Mouse (Mus musculus) right cerebral cortex, postnatal 10 days (tissue): Measurements from ENCODE around the gene Phc2.

Experiments
- DNase-seq, 2 experiments: peaks; one replicate each; pipeline ENCODE4 v3.0.0; 2021; ENCODE audit warnings: low spot score in 2 of 2

Phc2 gene

DNA sequence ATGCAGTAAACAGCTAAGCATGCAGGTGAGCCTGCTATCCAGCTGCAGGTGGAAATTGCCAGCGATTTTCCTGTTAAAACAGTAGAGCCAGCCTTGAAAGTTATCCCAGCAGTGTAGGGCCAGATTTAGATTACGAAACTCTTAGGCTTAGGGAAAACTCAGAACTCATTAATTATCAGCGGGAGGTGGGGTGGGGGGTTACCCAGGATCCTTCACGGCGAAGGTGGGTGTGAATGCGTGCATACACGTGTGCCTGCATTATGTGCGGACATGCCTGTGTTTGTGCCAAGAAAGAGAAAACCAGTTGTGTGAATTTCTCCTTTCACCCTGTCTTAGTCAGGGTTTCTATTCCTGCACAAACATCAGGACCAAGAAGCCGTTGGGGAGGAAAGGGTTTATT, 62.2 kb downstream of the Phc2 start:
- DNase-seq = no peak

DNA sequence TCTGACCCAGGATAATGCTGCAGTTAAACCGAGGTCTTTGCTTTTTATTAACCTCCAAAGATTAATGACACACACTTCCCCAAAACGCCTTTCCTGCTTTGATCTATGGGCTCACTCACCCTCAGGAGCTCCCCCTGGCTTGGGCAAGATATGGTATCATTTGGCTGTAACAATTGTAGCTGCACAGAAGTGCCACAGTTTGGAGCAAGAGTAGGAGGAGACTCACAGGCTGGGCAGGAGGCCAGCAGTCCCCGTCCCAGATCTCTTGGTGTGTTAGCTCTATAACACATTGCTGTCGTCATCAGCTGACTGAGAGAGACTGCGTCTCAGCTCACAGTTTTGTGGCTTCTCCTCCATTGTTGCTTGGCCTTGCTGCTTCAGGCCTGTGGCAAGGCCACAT, 65.6 kb downstream of the Phc2 start:
- peak; percentile 76 to 80 for DNase-seq

DNA sequence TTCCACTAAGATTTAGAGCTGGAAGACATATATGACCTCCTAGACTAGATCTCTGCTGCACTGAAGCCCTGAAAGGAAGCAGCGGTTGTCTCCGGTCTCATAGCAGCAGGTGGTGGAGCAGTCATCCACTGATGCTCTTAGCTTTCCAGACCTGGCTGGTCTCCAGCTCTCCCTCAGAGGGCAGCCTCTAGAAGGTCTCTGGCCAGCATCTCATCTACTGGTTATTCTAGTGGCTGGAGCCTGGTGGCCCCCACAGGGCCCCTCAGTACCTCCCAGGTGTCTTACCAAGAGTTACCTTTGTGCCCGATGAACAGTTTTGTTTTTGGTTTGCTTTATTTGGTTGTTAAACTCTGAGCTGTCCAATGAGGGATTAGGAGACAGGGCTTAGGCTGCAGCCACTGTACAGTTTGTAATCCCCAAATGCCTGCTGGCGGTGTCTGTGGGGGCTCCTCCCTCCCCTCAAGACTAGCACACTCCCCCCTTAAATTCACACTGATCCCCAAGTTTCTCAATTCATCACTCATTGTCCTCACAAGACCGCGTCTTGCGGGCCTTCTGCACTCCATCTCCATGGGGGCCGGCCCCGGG, 66.7 kb downstream of the Phc2 start:
- DNase-seq = no peak

DNA sequence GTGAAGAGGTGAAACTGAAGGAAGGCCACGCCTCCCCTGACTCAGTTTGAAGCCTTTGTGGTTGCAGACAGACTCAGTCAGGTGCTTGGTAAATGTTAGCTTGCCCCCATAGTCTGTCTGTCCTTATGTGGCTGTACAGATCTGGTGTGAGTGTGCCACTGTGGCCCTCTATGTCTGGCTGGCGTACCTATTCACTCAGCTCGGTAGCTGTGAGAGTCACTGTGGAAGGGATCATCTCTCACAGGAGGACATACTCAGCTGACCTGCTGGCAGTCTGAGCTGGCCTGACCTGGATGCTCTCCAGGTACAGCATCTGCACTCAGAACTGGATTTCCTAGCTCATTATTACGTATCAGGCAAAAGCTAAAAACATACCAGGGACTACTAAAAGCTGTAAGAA, 67.3 kb downstream of the Phc2 start:
- no peak for DNase-seq

DNA sequence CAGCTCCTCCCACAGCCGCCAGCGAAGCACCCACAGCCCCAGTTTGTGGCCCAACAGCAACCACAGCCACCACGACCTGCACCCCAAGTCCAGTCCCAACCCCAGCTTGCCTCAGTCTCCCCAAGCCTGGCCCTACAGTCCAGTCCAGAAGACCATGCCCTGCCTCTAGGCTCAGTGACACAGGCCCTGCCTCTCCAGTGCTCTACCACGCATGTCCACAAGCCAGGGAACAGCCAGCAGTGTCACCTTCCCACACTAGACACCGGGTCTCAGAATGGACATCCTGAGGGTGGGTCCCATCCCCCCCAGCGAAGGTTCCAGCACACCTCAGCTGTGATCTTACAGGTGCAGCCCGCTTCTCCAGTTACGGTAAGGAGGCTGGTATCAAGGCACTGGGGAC, 68.4 kb downstream of the Phc2 start:
- no peak for DNase-seq

DNA sequence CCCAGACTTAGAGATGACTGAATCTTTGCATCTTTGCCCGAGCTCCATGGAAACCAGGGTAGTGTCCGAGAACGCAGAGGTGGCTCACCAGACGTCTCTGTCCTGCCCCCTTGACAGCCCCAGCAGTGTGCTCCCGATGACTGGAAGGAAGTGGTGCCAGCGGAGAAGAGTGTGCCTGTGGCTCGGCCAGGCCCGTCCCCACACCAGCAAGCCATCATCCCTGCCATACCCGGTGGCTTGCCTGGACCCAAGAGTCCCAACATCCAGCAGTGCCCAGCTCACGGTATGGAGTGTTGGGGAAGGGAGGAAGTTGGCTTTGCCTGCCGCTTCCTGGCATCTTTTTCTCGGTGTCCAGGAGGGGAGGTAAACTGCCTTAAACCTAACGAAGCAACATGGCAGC, 68.9 kb downstream of the Phc2 start:
- DNase-seq = no peak

DNA sequence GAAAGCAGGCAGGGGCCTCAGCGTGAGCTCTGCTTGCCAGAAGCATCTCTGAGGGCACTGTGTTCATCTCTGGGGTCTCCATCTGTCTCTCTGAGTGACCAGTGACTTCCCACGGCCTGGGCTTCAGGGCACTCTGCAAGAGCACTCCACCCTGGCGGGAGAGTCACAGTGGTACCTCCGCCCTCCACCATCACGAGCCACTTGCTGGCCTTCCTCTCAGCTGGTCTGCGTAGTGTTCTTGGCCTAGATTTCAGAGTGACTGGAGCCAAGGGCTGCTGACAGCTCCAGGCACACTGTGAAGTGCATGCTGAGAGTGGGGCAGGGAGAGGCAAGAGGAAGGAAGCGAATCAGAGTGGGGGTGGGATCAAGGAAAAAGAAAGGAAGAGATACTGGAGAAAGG, 69.6 kb downstream of the Phc2 start:
- DNase-seq = peak in 1 of 2 experiments; percentile 66

DNA sequence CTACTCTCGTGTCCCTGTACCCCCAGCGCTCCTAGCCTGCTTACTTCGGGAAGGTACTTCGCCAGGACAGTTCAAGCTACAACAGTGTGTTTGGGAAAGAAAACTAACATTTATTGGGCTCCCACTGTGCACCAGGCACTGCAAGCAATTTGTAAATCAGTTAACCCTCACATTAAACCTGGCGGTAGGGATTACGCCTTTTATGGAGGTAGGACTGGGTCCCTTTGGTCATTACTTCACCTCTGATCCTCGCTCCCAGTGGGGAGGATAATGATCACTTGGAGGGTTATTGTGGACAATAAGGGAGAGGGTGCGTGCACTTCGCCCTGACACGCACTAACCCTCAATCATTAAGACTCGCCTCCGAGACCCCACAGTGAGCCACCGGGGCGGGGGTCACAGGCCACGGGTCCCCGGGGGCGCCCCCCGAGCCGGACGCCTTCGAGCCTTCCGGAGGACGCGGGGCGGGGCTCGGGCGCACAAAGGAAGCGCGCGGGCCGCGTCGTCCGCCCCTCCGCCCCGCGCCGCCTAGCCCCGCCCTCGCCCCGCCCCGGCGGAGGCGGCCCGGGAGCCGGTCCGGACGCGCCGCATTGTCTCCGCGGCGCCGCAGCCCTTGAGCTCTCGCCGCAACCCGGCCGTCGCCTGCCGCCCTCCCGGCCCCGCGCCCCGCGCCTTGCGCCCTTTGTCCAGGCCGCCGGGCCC, 72.7 kb downstream of the Phc2 start:
- DNase-seq = peak; percentile 85

DNA sequence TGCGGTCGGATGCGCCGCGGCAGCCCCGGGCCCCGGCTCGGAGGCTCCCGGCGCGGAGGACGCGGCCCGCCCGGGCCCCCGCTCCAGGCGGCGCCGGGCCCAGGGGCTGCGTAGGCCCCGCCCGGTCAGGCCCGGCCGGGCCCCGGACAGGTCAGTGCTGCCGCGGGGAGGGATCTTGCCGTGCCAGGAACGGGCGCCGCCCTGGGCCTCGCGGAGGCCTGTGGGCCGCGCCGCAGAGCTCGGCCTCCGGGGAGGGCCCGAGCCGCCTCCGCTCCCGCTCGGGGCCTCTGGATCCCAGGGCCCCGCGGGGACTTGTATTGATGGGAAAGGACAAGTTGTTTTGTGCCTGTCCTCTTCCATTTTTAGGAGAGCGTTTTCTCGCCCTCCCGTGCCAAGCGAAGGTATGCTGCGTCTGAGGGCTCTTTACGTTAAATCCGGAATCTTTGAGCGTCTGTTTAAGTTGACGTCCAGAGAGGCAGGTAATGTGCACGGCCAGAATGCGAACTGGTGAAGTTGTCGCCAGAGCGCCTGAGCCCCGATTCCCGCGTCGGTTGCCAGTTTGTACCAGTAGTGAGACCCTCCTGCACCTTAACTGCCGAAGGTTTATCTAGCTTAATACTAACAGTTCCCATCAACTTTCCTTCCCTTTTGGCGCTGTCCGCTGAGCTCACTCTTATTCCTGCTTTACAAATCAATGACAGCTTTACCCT, 73.4 kb downstream of the Phc2 start:
- DNase-seq = no peak

DNA sequence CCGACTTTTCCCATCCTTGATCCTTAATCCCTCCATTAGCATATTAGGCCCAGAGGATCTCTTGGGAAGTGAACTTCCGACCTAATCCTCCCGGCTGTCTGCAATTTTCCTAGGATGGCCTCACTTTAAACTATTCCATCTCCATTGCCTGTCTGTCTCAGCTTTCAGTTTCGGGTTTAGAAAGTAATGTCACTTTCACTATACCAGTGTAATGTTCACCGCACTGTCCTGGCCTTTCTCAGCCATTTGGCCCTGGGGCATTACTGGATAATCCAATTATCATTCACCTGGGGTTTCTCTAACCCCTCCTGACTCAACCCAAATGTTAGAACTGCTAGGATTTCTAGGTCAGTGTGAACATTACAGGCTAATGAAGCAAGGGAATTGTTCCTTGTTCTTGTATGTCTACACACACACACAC, 73.9 kb downstream of the Phc2 start:
- no peak for DNase-seq

DNA sequence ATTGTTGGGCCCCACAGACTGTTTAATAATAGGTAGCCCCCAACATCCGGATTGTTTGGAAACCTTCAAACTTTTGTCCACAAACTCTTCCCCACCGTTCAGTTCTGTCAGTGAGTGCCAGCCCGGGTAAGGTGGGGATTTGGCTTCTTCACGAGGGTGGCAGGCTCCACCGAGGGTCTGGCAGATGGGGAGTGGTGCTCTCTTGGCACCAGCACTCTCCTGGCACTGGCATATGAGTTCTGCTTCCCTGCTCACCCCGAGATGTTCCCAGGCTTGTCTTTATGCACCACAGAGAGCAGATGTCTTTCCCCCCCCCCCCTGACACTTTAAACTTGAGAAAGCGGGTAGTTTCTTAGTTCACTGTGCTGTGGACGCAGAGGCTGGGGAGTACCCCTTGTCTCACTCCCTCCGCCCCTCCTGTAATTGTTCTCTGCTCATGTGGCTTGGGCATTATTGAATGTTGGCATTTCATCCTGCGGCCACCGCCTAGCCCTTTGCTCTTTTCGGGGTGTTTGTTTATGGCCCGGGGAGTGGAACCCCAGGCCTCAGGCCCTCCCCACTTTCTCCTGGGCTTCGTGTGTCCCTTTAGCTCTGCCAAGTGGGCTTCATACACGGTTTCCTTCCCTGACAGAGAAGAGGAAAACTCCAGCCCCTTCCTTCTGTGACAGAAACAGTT, 74.7 kb downstream of the Phc2 start:
- DNase-seq = peak; percentile 65 to 68

DNA sequence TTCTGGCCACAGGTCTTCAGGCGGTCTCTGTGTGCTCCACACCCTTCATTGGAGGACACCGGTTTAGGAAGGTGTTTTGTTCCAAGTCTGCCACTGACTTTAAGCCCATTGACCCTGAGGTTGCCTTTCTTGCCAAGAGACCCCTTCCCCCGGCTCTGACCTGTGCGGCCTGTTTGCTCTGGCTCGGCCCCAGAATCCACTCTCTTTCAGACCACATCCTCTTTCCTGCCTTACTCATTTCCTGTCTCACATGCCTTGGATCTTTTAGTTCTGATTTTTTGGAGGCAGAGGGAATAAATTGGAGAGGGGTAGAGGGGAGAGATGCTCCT, 75.2 kb downstream of the Phc2 start:
- DNase-seq = no peak

DNA sequence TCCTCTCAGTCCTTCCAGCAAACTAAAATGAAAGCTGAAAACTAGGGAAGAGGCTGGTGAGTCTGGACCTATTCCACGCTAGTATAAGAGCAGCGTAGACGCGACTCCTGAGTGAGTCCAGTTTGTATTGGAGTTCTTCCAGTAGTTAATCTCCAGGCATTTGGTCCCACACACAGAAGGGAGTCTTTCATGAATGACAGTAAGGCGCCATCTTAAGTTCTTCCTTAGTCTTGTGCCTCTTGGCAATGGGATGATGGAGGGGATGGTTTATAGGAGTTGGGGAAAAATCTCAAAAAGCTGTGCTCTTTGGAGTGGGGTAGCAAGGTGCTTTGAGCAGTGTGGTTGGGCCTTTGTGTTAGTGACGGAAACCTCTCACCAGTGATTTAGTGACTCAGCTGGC, 75.8 kb downstream of the Phc2 start:
- no peak for DNase-seq

DNA sequence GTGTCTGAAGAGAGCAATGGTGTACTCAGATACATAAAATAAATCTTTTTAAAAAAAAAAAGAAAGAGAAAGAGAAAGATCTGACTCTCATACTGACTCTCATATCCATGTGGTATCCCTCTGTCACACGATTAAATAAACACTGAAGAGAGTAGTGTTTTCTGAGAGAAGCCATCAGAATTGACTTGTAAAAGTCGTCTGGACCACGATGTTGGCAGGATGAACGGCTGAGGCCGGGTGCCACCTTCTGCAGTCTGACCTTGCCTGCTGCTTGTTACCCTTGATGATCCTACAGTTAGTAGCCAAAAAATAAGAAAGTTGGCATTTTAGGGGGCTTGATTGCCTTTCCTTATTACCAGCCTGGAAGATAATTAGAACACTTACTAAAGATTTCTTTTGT, 78.3 kb downstream of the Phc2 start:
- no peak for DNase-seq

DNA sequence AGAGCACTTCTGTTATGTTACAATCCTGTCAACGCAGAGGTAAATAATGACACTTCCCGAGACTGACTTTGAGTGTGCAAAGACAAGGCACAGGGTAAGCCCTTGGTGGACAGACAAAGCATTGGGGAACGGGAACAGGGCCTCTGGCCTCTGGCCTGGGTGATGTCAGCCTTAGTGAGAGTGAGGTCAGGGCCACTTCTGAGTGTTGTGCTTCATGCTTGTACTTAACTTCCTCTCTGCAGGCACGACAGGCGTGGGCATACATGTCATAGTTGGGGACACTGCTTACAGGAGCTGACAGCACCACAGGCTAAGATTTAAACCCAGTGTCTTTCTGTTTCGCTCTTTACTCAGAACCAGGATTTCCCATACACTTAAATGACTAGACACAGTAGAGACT, 79.0 kb downstream of the Phc2 start:
- DNase-seq = no peak

DNA sequence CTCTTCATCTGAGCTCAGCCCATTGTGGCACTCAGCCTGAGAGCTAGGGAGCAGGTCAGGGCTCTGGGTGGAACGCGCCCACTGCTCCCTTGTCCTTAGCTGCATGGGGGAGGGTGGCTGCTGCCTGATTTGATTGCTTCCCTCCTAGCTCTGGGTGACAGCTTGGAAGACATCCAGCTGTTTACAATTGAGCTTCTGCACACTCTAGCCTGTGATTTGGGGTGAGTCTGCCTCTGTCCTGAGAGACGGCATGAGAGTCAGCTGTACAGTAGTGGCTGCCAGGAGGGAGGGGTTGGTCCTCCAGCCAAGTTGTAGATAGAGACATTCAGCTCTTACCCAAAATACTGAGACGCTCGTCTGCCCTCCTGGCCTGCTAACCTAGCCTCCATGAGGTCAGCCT, 79.7 kb downstream of the Phc2 start:
- DNase-seq = peak; percentile 75 to 81

DNA sequence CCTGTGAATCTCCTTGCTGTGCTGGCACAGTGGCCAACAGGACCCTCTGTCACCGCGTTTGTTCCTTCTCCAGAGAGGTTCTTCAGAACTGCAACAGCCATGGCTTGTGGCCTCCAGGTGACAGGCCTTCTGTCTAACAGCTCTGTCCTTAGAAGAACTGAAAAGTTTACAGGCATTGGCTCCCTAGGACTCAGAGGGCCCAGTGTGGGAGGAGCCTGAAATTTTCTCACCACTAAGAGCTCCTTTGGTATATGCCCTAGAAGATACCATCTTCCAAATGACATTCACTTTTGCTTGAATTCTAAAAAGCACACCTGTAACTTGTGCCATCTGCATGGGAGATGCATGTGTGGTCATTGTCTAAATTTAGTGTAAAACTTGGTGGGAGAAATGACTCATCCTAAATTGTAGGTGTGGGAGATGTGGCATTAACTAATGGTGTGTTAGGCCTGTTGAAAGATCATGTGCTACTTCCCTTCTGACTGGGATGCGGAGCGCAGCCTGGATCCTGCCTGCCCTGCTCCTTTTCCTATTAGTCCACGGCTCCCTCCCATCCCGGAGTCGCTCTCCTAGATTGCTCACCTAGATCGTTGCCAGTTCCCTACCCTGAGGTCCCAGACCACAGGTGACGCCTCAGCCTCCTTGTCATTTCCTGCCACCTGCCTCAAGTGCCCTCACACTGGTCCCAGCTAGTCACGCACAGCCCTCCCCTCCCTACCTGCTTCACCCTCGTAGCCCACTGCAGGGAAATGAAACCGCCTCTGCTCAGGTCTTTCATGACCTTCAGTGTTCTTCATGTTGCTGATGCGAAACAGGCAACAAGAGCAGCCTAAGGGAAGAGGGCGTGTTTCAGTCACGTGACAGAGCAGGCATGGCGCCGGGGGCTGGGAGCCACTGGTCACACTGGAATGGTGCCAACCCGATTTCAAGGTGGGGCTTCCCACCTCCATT, 80.5 kb downstream of the Phc2 start:
- DNase-seq = no peak

DNA sequence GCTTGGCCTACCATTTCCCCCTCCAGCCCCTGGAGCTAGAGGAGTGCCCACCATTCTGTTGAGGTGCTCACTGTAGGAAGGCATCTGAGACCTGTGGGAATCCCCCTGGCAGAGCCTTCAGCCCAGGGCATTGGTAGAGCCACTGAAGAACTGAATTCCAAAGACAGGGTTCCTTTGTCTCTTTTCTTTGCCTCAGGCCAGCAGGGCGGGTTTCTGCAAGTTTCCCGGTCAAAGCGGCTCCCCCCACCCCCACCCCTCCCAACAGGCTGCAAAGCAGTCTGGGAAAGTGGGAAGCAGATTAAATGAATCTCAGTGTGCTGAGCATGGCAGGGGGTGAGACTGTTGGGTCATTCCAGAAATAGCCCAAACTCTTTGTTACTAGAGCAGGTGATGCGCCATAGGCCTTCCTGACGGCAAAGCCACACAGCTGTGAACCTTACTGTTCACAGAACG, 82.7 kb downstream of the Phc2 start:
- no peak for DNase-seq

DNA sequence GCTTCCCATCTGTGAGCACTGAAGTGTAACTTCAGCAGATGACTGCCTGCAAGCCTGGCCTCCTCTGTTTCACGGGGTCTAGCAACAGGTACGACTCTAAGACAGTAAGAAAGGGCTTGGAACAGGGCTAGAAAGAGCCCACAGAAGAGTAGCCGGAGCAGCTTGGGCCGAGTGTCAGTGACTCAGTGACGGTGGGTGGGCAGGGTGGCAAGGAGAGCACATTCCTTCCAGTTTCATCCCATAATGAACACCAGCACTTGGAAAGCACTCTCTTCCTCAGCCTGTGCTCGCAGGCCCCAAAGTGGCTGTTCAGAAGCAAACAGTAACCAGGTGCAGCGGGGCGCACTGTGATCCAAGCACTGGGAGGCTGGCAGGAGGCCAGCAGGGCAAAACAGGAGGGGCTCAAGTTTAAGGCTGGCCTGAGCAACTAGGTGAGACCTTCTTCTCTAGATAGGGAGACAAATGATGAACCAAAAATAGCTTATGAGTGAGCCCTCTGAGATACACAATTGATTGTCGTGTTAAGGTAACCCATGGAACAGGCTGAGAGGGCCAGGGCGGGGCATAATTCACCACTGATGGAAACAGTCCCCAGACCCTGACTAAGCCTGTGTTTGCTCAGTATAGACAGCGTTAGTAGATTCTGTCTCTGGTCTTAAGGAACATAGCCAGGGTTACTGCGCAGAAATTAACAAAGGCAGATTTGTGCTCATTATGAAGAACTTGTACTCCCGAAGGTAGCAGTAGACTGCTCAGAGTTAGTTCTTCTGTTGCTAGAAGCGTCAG, 83.5 kb downstream of the Phc2 start:
- DNase-seq = no peak

DNA sequence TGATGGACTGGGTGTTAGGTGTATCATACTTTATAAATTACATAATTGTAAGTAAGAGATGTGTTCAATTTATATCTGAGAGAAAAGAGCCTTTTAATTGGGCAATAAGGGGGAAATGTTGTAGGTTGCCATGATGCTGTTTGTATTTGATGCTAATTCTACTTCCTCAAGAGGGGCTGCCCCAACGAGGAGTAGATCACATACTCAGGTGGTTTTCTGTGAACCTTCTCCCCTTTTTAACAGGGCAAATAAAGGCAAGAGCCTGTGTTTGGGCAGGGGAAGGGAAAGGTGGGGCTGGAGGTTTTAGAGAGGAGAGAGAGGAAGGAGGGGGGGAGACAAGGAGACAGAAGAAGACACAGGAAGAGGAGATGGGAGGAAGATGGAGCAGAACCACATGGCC, 86.4 kb downstream of the Phc2 start:
- DNase-seq = no peak

DNA sequence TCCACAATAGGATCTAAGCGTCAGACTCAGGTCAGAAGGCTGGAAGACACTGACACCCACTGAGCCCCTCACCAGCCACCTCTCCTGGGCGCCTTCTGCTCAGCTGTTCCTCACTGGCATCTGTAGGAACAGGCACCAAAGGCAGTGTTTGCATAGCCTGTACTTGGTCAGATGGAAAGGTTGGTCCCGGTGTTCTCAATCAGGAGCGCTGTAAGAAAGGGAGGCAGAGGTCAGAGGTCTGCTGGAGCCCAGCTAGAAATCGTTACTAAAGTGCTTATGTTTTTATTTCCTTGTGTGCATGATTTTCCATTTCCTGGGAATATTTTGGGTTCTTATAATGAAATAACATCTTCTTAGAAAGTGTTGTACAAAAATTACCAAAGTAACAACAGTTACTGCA, 87.4 kb downstream of the Phc2 start:
- no peak for DNase-seq
